Mouse (Mus musculus): Measurements from ENCODE around the gene Abtb1.

Abtb1 gene

GRCm38 (mm10) chr6:88804966-88805577 lies 36.7 kb downstream of the Abtb1 start:
- no peak for DNase-seq (ENCODE audit: low read depth, low spot score)

GRCm38 (mm10) chr6:88803957-88804695 lies 37.7 kb downstream of the Abtb1 start:
- DNase-seq (ENCODE audit: low read depth, low spot score), result no peak

GRCm38 (mm10) chr6:88803051-88803450 lies 38.7 kb downstream of the Abtb1 start:
- DNase-seq (ENCODE audit: low read depth, low spot score), result no peak

GRCm38 (mm10) chr6:88800735-88801134 lies 41.0 kb downstream of the Abtb1 start:
- peak; percentile 98 for DNase-seq (ENCODE audit: low read depth, low spot score)

GRCm38 (mm10) chr6:88800191-88800590 lies 41.6 kb downstream of the Abtb1 start:
- no peak for DNase-seq (ENCODE audit: low read depth, low spot score)

- DNase-seq (ENCODE audit: low read depth, low spot score), result peak; percentile 86
Measured at GRCm38 (mm10) chr6:88794561-88794971, 47.2 kb downstream of the Abtb1 start.

- DNase-seq (ENCODE audit: low read depth, low spot score), result peak; percentile 72
Measured at GRCm38 (mm10) chr6:88793872-88794271, 47.9 kb downstream of the Abtb1 start.

GRCm38 (mm10) chr6:88793243-88793642 lies 48.5 kb downstream of the Abtb1 start:
- DNase-seq (ENCODE audit: low read depth, low spot score), result peak; percentile 70

GRCm38 (mm10) chr6:88792147-88792691 lies 49.6 kb downstream of the Abtb1 start:
- peak; percentile 61 for DNase-seq (ENCODE audit: low read depth, low spot score)

GRCm38 (mm10) chr6:88791299-88791698 lies 50.5 kb downstream of the Abtb1 start:
- DNase-seq (ENCODE audit: low read depth, low spot score), result no peak

GRCm38 (mm10) chr6:88788219-88788618 lies 53.6 kb downstream of the Abtb1 start:
- DNase-seq (ENCODE audit: low read depth, low spot score), result peak; percentile 78

GRCm38 (mm10) chr6:88787496-88787895 lies 54.3 kb downstream of the Abtb1 start:
- peak; percentile 80 for DNase-seq (ENCODE audit: low read depth, low spot score)

GRCm38 (mm10) chr6:88786732-88787445 lies 54.9 kb downstream of the Abtb1 start:
- DNase-seq (ENCODE audit: low read depth, low spot score), result peak; percentile 95
